Mouse (Mus musculus) v-Abl transformed pro-B cells (cell line): ENCODE results near the gene Sh3rf1.

Experiments used
- in situ Hi-C, 2 experiments: fragments of 400-800 bp; cut with MboI; formaldehyde crosslinking; loops; one replicate each; pipeline ENCODE4 v1.15.1; 2025; ENCODE audit not compliant: unreplicated experiment in 2 of 2

Sh3rf1 gene

DNA sequence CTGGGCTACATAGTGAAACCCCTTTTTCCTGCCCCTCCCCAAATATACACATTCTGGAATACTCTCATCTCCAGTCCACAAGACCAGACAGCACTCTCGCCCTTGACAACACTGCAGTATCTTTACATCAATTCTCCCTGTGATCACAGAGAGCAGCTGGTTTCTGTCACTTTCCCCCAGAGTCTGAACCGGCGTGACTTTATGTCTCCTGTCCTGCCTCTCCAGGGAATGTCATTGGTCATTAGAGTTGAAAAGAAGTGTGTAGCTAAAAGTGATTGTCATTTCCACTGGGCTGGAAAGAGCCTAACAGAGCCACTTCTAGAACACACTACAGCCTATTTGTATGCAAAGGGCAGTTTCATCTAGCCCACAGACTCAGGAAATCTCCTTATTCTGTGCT lies 220.7 kb downstream of the Sh3rf1 start:
- in situ Hi-C loops: no loop called here
